Mouse (Mus musculus): ENCODE measurements around the gene Letmd1.
"Not testable (repeated sequence)": the region's sequence is repeated elsewhere in the genome, so short reads cannot be mapped to it uniquely, and the experiment has no call there.

Gene Letmd1

GRCm38 (mm10) chr15:100499506-100499905 is 30.7 kb downstream of the Letmd1 start:
- DNase-seq (ENCODE audit: extremely low read depth, low read depth, low spot score), result not testable (repeated sequence)

DNA sequence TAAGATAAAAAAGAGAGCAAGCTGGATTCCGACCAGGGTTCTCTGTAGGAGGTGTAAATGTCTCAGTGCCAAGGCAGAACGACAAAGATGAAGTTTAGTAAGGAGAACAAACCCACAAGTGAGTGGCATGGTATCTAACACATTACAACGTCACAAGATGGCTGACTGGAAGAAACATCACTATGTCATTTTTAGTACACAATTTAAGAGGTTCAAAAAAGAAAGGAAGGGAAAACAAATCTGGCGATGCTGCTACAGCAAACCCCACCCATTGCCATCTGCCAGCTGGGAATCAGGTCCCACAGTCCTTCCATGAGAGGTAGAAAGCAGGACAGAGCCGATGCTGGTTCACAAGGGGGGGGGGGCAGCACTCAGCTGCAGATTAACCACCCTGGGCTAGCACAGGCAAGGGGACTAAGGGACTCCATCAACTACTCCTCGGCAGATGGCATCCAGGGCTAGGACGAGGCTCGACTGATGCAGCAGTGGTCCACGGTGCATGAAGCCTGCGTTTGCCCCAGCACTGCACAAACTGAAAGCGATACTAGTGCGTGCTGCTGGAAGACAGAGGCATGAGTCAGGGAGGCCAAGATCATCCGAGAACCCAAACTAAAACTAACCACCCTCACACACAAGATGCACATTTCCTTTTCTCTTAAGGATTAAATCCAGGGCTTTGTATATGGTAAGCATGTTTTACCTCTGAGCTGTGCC is 39.8 kb downstream of the Letmd1 start:
- no peak for DNase-seq (ENCODE audit: extremely low read depth, low read depth, low spot score)

- no peak for DNase-seq (ENCODE audit: extremely low read depth, low read depth, low spot score)
These were observed 41.2 kb downstream of the Letmd1 start for GRCm38 (mm10) chr15:100510072-100510471.

GRCm38 (mm10) chr15:100513387-100513786 is 44.6 kb downstream of the Letmd1 start:
- DNase-seq (ENCODE audit: extremely low read depth, low read depth, low spot score), result no peak

GRCm38 (mm10) chr15:100515121-100515520 is 46.3 kb downstream of the Letmd1 start:
- no peak for DNase-seq (ENCODE audit: extremely low read depth, low read depth, low spot score)

DNA sequence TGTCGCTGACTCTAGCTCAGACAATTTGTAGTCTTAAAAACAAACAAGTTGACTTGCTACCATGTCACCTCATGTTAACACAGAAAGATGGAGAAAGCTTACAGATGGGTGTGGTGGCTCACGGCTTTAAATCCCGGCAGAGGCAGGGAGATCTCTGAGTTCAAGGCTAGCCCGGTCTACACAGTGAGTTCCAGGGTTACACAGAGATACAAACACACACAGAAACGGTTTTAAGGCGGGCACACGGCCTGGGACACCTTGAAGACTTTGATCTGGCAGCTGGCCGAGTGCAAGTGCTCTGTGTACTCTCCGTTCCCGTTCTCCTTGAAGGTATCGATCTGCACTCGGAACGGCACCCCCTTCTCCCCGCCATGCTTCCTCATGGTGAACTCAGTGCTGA is 51.5 kb downstream of the Letmd1 start:
- DNase-seq (ENCODE audit: extremely low read depth, low read depth, low spot score), result no peak

GRCm38 (mm10) chr15:100525405-100525804 is 56.6 kb downstream of the Letmd1 start:
- no peak for DNase-seq (ENCODE audit: extremely low read depth, low read depth, low spot score)

GRCm38 (mm10) chr15:100527900-100528299 is 59.1 kb downstream of the Letmd1 start:
- DNase-seq (ENCODE audit: extremely low read depth, low read depth, low spot score), result no peak
